Mouse (Mus musculus): Measurements from ENCODE around the gene Rfk.

DNA sequence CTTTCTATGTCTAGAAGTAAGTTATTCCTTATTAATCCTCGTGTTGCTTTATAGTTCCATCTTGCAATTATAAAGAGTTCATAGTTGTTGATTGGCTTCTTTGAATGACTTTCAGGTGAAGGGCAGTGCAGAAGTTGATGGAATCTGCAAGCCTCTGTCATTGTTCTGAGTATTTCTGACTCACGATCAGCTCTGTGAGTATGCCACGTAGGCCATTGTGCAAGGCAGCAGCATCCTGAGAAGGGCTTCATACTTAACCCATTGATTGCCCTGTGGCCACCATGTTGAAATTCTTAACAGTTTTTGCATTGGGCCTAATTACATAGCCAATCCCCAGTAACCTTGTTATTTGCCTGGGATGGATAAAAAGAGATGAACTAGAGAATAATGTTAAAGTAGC, 15.5 kb downstream of the Rfk start:
- TF ChIP-seq POLR2A (IDR thresholded peaks at IDR 0.05; ENCODE audit: borderline replicate concordance, insufficient read depth, low read length): no peak
- no peak for TF ChIP-seq CTCF (IDR thresholded peaks at IDR 0.05; ENCODE audit: borderline replicate concordance, insufficient read depth, low read depth, low read length)

All from cerebellum, adult 2 months (tissue).